Mouse (Mus musculus): ENCODE measurements around the gene Gm10378.
"Not testable (repeated sequence)": the region's sequence is repeated elsewhere in the genome, so short reads cannot be mapped to it uniquely, and the experiment has no call there.

The Gm10378 gene

DNA sequence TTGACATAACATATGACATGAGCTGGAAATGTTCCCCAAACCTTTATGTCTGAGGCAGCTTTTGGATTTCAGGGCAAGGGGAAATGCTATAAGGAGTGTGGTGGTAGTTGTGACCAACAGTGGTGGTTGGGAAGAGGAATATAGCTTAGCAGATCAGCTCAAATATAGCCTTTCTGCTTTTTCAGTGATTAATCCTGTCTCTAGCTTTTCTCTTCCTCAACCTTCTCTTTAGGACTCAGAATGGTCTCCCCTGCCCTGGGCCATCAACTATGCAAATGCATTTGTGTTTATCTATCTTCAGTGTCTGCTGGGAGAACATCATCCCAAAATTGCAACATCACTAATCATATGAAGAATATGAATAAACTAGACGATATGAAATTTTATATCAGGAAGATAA is at the start of gene Gm10378:
TSS of gene Gm10378 (plus strand) at position 301 of the 400 bp plus-strand sequence.
- DNase-seq (ENCODE audit: low read depth, low spot score), result not testable (repeated sequence)

DNA sequence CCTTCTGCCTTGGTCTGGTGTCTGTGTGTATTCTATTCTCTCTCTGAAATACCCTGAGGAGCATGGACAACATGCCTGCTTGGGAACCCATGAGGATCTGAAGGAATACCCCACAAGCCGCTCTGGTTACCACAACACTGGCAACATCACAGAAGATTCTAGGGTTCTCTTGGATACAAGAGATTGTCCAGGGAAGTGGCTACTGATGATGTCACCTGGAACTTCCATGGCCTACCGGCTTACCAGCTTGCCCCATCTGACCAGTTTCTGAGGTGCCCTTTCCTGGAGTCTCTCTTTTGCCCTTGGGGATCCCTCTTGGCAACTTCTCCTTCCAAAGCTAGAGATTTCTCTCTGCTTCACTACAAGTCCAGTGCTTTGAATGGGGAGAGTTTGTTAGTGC is 13.9 kb upstream of the Gm10378 start, which contains the start of gene Gm3633:
TSS of gene Gm3633 (minus strand) at position 101 of the 400 bp plus-strand sequence.
- DNase-seq (ENCODE audit: low read depth, low spot score), result not testable (repeated sequence)

Data from embryo, embryonic 11.5 days (tissue).